Mouse (Mus musculus) retina, postnatal 7 days (tissue): ENCODE results near the gene Gpr153.

ENCODE experiments used
- DNase-seq: peaks from one replicate; pipeline ENCODE4 v3.0.0-alpha.2; 2012; ENCODE audit warnings: low read depth, low spot score

The Gpr153 gene

DNA sequence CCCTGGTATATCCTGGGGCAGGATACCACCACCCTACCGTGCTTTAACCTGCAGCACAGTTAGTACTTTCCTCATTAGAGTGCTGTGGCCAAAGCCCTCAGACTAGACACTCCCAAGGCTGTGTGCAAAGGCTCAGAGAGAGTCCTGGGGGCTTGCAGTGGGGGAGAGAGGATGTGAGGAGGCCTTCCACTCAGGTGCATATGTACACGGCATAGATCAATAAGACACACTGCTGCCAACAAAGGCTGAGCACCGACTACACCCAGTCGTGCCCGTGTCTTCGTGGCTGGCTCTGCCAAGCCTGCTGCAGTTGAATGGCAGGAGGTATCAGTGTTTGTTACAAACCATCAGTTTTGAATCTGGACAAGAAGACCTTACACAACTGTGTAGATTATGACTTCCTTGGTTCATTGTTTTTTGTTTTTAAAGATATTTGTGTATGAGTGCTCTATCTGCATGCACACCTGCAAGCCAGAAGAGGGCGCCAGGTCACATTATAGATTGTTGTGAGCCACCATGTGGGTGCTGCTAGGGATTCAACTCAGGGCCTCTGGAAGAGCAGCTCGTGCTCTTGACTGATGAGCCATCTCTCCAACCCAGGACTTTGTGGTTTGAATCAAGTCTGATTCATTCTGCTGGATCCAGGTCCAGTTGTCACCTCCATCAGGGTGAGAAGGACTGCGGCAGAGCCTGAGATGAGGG lies 9.0 kb upstream of the Gpr153 start:
- DNase-seq: no peak

DNA sequence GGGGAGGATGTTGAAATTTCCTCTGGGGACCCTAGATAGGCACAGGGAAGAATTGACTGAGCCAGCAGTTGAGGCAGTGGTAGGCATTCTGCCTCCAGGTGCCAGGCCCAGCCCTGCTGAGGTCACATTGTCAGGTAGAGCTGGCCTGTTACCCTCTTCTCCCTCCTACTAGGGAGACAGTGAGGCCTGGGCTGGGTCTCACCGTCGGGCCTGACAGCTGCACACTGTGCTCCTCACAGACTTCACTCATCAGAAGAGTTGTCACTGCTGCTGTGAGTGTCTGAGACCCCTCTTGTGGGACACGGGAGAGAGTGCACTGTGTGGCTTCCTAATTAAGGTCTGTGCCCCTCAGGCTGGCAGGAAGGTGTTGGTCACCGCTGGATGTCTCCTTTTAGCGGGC lies 8.2 kb upstream of the Gpr153 start:
- DNase-seq: no peak

DNA sequence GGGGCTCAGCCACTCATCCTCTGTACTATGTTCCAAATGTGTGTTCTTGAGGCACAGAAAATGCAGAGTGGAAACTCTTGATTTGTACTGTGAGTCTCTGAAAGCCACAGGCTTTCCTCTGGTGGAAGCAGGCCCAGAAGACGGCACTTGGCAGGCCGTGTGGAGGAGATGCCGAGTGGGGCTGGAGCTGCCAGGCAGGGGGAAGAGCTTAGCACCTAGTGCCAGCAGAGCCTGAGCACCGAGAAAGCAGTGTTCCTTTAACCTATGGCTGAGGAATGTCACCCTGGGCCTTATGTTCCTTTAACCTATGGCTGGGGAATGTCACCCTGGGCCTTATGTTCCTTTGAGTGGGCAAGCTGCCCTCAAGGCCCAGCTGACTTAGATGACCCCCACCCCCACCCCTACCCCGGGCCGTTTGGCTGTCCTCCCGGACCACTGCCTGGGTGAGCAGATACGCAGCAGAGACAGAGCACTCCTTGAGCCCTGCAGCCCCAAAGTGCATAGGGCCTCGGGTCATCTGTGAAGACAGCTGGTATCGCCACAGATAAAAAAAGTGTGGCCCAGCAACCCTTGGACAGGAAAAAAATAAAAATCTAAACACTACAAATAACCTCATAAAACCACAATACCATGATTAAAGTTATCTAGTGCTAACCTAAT lies 7.7 kb upstream of the Gpr153 start:
- no peak for DNase-seq

DNA sequence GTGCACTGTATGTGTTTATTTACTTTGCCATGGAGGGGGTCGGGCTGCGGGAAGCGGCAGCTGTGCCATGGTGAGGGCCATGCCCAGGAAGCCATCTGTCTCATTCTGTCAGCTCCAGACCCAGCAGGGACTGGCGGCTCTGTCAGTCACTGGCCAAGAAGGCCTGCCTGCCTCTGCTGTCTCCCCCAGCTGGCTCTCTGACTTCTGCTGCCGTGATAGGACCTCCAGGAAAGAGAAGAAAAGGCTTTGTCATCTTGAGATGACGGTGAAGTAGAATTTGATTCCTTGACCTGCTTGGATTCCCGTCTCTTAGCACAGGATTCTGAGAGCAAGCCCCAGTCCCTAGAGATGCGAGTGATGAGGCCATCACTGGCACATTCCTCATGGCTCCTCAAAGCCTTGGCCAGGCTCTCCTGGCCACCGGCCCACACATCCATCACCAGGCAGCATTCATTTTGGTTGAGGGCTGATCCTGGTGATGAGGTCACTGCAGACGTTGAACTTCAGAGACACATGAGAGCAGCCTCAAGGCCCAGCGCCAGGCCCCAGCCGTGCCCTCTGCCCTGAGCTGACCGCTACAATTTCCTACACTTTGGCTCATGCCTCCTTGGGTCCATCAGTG lies 6.2 kb upstream of the Gpr153 start:
- DNase-seq: no peak

DNA sequence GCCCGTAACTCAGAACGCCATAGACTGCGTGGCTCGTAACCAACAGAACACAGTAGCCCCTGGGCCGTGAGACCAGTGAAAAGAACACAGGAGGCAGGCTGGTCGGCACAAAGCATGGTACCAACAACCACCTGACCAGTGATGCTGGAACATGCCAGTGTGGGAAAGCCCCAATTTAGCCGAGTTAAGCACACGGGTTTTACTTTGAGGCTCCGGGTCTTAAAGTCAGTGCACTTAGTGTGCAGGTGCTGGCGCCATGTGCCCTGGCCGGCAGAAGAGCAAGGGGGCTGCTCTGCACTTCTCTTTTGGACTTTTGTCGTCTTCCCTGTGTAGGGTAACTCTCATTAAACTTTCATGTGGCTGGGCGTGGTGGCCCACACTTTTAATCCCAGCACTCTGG lies 4.1 kb upstream of the Gpr153 start:
- DNase-seq: no peak

DNA sequence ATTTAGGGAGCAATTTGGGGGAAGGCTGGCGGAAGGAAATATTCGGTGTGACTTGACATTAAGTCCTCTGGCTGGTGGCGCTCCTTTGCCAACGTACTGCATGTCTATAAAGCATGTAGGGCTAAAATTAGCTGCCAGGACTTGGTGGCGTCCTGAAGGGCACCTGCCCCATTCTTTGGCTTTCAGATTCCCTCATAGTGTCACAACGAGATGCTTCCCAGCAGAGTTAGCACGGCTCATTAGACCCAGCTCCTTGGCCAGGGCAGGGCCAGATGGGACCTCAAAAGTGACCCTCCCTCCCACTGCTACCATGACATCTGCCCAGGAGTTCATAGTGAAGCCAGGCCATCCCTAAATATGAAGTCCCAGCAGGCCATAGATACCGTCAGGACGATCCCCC lies 3.4 kb upstream of the Gpr153 start:
- no peak for DNase-seq

DNA sequence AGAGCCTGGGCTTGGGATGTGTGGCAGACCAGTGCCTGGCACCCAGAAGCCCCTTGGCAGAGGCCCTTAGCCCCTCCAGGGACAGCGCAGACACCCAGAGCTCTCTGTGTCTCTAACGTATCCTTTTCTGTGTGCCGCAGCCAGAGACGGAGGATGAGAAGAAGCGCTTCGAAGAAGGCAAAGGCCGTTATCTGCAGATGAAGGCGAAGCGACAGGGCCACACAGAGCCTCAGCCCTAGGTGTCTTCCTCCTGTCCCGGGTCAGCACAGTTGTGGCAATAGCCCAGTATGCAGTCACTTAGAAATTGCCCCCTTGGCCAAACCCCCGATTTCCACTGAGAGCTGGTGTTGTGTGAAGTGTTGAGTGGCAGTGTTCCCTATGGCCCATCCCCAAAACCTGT lies 2.7 kb upstream of the Gpr153 start:
- DNase-seq: no peak

DNA sequence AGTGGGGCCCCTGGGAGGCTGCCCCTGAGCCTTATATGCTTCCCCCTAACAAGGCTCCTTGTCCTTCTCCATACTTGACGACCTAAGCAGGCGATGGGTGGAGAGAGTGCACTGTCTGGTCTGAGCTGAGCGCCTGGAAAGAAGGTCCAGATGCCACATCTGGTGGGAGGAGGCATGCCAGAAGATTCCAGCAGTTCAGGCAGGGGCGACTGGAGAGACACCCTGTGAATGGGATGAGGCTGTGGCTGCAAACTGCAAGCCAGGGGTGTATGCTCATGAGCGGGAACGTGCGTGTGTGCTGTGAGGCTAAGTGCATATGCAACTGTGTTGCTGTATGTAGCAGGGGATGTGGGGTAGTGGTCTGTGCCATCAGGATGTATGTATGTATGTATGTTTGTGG lies 2.0 kb upstream of the Gpr153 start:
- no peak for DNase-seq

DNA sequence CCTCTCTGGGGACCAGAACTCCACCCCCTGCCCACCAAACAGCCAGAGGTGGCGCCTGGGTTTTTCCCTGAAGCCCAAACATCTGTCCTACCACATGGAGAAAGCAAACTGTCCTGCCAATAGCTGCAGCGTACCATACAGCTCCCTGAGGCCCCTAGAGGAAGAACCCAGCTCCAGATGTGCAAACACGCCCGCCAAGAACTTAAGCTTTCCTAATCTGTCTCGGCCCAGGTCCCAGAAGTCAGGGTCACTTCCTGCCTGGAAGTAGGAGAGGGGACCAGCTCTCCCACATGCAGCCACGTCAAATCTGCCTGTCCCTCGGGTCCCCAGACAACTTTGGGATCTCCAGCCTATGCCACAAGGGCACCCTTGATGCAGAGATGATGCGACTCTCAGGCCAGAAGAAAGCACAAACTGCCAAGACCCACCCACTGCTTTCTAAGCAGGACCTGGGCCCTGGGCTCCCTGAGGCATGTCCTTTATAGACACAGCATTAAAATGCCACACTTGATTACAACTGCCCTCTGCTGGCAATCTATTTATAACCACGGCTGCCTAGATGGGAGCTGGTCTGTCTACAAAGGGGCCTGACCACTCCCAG lies 1.5 kb upstream of the Gpr153 start:
- no peak for DNase-seq

DNA sequence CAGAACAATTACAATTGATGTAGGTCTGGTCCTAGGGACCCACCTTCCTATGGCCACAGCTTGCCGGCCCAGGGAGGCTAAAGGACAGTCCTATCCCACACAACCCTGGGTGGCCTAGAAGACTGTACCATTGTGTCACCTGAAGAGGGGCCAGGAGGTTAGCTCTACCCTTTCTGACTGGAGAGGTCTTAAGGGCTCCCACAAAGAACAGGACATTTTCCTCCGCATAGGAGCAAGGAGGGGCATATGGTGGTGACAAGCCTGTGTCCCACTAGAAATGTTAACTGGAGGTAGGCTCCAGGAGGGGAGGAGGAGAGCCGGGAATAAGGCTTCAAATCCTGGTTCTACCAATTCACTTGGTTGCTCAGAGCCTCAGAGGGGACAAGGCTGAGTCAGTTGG lies 841 bp upstream of the Gpr153 start:
- DNase-seq: no peak

DNA sequence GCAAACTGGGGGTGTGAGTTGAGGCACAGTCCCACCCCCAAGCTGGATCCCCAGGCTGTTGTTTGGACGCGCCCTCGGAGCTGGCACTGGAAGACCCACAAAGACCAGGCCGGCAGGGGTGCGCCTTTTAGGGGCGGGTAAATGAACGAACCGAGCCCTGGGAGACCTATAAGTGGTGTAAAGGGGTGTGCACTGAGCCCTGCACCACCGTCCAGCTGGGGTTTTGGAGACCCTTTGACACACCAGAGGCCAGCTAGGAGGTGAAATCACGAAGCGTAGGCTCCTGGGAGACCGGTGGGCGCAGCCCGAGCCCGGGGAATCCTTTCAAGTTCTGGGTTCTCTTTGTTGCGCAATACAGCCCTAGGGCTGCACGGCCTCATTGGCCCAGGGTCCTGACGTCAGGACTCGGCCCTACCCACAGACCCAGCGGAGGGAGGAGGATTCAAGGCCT lies 674 bp downstream of the Gpr153 start:
- DNase-seq: no peak

DNA sequence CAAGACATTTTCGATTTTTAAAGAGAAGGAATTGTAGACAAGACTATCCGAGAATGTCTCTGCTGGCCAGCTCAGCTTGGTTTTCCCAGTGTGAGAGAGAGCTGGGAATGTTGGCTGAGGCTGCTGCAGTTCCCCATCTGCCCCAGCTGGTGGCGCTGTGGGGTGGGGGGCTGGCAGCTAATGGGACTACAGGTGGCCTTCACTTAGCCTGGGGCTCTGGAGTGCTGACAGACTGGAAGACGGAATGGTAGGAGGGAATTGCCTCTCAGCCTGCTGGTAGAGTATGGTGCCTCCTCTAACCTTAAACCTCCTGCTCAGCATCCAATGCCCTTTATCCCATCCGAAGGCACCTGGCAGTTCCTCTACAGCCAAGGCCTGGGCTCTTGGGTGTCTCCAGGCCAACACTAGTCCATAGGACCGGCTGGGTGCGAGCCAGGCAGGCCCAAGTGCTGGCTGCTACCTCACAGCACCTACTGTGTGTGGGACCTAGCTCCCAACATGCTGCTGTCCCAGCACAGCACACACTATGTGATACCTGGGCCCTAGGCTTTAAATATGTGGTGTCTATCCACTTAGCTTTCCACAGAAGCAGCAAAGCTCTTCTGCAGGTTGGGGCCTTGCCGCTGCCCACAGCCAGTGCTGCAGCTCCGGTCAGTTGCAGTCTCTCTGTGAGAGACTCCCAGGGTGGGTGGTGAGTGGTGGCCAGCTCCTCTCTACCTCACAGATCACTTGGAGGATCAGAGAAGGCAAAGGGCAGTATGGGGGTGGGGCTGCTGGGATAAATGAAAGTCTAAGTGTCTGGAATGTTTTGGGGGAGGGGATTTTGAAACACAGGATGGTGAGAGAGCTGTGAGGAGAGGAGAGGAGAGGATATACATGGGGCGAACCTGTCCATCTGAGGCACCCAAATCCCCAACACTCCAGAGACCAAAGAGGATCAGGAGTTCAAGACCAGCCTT lies 2.6 kb downstream of the Gpr153 start:
- DNase-seq: no peak

DNA sequence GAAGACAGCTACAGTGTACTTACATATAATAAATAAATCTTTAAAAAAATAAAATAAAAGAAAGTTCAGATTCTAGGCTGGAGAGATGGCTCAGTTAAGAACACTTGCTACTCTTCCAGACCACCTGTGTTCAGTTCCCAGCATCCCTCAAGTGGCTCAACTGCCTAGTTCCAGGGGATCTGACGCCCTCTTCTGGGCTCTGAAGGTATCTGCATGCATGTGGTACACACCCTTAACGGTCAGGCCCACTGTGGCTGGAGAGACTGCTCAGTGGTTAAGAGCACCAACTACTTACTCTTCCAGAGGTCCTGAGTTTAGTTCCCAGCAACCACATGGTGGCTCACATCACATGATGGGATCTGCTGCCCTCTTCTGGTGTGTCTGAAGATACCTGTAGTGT lies 3.9 kb downstream of the Gpr153 start:
- DNase-seq: no peak

DNA sequence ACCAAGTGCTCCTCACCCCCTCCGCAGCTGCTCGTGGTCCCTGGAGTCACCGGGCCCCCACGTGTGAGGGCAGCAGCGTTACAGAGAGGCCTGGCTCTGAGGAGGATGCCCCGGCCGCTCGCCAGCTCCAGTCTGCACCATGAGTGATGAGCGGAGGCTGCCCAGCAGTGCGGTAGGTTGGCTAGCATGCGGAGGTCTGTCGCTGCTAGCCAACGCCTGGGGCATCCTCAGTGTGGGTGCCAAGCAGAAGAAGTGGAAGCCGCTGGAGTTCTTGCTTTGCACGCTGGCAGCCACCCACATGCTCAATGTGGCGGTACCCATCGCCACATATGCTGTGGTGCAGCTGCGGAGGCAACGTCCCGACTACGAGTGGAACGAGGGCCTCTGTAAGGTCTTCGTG lies 5.0 kb downstream of the Gpr153 start:
- no peak for DNase-seq

DNA sequence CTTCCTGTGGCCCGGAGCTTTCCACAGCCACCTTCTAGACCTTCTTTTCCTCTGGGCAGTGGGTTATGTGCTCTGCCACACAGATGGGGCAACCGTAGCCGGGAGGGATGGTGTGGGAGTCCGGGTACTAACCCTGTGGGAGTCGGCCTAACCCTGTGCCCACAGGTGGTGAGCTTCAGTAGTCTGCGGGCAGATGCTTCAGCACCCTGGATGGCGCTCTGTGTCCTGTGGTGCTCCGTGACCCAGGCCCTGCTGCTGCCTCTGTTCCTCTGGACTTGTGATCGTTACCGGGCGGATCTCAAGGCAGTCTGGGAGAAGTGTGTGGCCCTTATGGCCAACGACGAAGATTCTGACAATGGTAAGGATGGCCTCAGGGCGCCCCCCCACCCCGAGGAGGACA lies 7.6 kb downstream of the Gpr153 start:
- no peak for DNase-seq

DNA sequence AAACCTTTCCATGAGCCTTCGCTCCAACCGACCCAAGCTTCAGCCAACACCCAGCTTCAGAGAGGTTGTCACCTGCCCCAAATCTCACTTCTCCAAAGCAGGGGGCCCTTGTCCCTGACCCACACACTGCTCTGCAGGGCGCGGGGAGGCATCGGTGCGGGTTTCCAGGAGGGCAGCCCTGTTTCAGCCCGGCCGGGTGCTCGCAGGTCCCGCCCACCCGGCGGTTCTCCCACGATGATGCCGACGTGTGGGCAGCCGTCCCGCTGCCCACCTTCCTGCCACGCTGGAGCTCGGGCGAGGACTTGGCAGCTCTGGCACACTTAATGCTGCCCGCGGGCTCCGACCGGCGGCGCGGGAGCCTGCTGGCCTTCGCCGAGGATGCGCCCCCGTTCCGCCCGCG lies 8.7 kb downstream of the Gpr153 start:
- DNase-seq: no peak

DNA sequence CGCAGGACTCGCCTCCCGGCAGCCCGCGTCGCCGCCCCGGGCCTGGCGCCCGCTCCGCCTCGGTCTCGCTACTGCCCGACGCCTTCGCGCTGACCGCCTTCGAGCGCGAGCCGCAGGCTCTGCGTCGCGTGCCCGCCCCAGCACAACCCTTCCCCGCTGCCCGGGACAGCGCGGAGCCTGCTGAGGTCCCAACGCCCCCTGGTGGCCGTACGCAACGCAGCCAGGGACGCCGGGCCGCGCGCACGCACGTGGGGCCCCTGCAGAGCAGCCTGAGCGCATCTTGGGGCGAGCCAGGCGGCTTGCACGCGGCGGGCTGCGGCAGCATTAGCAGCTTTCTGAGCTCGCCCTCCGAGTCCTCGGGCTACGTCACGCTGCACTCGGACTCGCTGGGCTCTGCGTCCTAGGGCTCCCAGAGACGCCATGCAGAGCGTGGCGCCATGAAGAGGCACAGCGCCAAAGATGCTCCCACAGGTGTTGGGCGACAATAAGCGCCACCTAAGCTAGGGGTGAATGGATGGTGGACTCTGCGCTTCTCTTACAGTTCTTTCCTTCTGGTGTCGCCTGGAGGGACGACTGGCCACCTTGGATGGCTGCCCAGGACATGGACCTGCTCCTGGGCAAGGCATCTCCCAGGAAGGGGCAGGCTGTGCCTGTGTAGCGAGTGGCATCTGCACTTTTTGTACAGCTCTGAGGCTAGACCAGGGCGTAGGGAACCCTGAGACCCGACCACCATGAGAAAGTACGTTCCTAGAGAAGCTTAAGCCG lies 9.3 kb downstream of the Gpr153 start:
- DNase-seq: peak; percentile 88

DNA sequence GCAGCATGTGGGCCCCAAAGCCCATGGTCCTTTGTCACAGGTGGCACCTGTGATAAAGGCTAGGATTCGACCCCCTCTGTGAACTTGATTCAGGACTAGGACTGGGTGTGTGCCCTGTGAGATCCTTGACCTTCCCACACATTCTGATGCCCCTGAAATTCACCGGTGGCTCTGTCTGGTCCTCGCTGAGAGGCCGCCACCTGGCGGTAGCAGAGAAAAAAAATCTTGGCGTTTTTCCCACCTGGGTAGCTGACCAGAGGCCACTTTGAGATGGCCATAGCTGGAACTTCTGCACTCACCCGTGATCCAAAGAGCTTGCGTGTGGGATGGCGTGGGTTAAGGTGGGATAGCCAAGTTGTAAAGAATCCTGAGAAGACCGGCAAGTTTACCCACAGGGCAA lies 11.5 kb downstream of the Gpr153 start:
- peak; percentile 68 for DNase-seq

DNA sequence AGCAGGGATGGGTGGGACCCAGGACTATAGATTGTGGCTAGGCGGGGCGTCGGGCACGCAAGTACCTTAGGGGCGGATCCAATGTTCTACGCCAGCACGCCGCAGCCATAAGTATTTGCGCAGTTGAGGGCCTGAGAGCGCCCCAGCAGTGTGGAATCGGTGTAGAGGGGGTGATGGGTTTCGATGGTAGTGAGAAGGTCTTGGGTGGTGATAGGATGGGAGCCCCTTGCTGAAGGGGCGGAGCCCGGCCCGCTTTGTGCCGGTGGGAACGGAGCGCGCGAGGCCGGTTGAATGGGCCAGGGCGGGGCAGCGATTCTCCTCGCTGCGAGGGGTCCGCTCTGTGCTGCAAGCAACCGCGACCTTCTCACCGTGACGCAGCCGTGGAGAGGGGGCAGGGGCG lies 12.2 kb downstream of the Gpr153 start:
- DNase-seq: no peak

DNA sequence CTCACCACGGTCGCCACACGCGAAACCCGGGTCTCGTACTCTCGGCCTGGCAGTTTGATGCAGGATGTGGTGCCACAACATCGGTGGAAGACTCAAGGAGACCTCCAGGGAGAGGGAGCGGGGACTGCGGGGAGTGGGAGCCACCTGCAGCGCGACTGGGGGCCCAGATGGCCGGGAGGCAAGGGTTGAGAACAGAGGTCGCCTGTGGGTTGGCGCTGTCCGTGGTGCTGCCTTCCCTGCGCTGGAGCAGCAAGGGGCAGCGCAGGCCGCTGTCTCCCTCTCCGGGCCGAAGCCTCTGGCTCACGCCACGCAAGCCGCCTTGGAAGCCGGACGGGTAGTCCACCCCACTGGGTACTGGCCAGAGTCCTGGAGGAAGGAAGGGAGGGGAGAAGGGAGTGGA lies 12.9 kb downstream of the Gpr153 start:
- DNase-seq: no peak
